Mouse (Mus musculus): ENCODE measurements around the gene Smad3. TPM values are rescaled to one million over a fixed set of nuclear protein-coding genes. Genes with fewer than 3 reads are reported as not detected.

Smad3 gene
- total and polyA plus RNA-seq, 3 experiments: 0.81 to 1.5 (median 1.2) TPM

DNA sequence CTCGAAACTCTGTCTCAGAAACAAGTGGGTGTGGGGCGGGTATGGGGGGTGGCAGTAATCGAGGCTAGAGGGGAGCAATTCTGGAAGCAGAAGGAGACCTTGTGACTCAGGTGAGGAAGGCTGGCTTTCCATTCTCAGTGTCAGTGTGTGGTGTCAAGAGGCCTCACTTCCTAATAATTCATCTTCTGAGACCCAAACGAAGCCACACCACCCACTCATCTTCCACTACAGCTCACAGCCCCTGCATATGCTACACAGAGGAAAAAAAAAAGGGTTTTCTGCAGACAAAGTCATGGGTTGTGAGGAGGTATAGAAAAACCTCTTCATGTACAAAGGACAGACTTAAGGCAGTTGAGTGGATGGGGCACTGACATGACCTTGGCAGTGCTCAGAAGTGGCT, 39.6 kb downstream of the Smad3 start:
- Histone ChIP-seq H3K4me2 (ENCODE audit: insufficient read depth, low read depth, poor library complexity, severe bottlenecking) (no peak overlapping the region), H3K27me3 (replicated peaks) (peaks cover 3% of the 10 kb centered on the region), H3K4me1 (ENCODE audit: control insufficient read depth in 1 of 2, insufficient read depth in 2 of 2) (peaks cover 12 to 68% of the 10 kb centered on the region in 2 experiments), H3K4me3 (replicated peaks in 1 of 3; ENCODE audit: low read depth in 2 of 3, low read length in 2 of 3, poor library complexity in 1 of 3) (no peak overlapping the region), H3K79me2 (replicated peaks; ENCODE audit: control insufficient read depth, extremely low read depth, insufficient read depth, poor library complexity, severe bottlenecking) (no peaks in the 10 kb centered on the region), H3K27ac (ENCODE audit: insufficient read depth, low read depth) (no peak overlapping the region), H3K9ac (ENCODE audit: insufficient read depth, low read depth) (no peak overlapping the region), H3K9me3 (replicated peaks; ENCODE audit: low read length) (no peaks in the 10 kb centered on the region), H3K36me3 (replicated peaks in 1 of 2; ENCODE audit: control insufficient read depth in 1 of 2, insufficient read depth in 1 of 2, low read length in 1 of 2) (no peaks in the 10 kb centered on the region)
- DNase-seq (ENCODE audit: extremely low read depth): no peak
- TF ChIP-seq RAD21 (IDR thresholded peaks at IDR 0.05; ENCODE audit: low read depth, low read length) (no peak), POLR2AphosphoS2 (IDR thresholded peaks at IDR 0.05; ENCODE audit: low read depth, low read length) (no peak), ZNF384 (IDR thresholded peaks at IDR 0.05; ENCODE audit: low read depth, low read length) (no peak; the same call in 1 of the 2 replicates), MYC (IDR thresholded peaks at IDR 0.05; ENCODE audit: low read depth, low read length) (no peak), BHLHE40 (IDR thresholded peaks at IDR 0.05; ENCODE audit: low read depth, low read length) (peak; percentile 40; the same call in 1 of the 2 replicates), NELFE (IDR thresholded peaks at IDR 0.05; ENCODE audit: low read depth, low read length) (no peak)
- in situ Hi-C loops (cut with MboI; ENCODE audit: low pct_ligation_motif_present, low pct_unique_long_range_greater_than_20kb, low sequenced_read_pairs): no loop called here
- dilution Hi-C loops (cut with MboI; ENCODE audit: extremely low pct_ligation_motif_present, extremely low pct_unique_long_range_greater_than_20kb, low sequenced_read_pairs): no loop called here

DNA sequence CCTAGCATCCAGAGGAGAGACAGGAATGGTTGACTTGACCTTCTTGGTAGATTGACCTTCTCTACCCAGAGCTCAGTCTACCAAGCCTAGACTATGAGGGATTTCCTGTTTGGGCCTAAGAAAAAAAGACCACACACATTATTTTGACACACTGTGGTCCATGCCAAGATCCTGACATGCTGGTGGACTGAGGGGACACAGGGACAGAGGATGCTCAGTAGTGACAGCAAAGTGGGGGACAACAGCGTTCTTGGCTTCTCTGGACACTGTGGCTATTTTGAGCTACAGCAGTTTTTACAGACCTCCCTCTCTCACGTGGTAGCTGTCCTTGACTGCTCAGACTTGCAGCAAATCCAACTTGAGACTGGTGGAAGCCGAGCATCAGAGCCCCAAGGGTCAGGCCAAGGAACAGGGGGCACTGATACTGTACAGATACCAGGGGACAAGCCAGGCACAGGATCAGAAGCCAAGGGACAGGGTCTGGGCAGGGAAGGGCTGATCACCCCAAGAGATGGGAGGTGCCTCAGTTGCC, 40.3 kb downstream of the Smad3 start:
- Histone ChIP-seq H3K4me3 (replicated peaks in 1 of 3; ENCODE audit: low read depth in 2 of 3, low read length in 2 of 3, poor library complexity in 1 of 3) (no peak overlapping the region), H3K9me3 (replicated peaks; ENCODE audit: low read length) (no peaks in the 10 kb centered on the region), H3K27me3 (replicated peaks) (peaks cover 3% of the 10 kb centered on the region), H3K4me1 (ENCODE audit: control insufficient read depth in 1 of 2, insufficient read depth in 2 of 2) (peaks cover 12 to 73% of the 10 kb centered on the region in 2 experiments), H3K79me2 (replicated peaks; ENCODE audit: control insufficient read depth, extremely low read depth, insufficient read depth, poor library complexity, severe bottlenecking) (no peaks in the 10 kb centered on the region), H3K27ac (ENCODE audit: insufficient read depth, low read depth) (no peak overlapping the region), H3K36me3 (replicated peaks in 1 of 2; ENCODE audit: control insufficient read depth in 1 of 2, insufficient read depth in 1 of 2, low read length in 1 of 2) (no peaks in the 10 kb centered on the region), H3K4me2 (ENCODE audit: insufficient read depth, low read depth, poor library complexity, severe bottlenecking) (no peak overlapping the region), H3K9ac (ENCODE audit: insufficient read depth, low read depth) (no peak overlapping the region)
- dilution Hi-C loops (cut with MboI; ENCODE audit: extremely low pct_ligation_motif_present, extremely low pct_unique_long_range_greater_than_20kb, low sequenced_read_pairs): no loop called here
- no peak for DNase-seq (ENCODE audit: extremely low read depth)
- TF ChIP-seq RAD21 (IDR thresholded peaks at IDR 0.05; ENCODE audit: low read depth, low read length): no peak
- TF ChIP-seq ZC3H11A (IDR thresholded peaks at IDR 0.05; ENCODE audit: low read depth, low read length): no peak
- no peak for TF ChIP-seq ZMIZ1 (IDR thresholded peaks at IDR 0.05; ENCODE audit: low read depth, low read length)
- TF ChIP-seq ZNF384 (IDR thresholded peaks at IDR 0.05; ENCODE audit: low read depth, low read length): no peak
- no peak for TF ChIP-seq ELF1 (IDR thresholded peaks at IDR 0.05; ENCODE audit: low read depth, low read length)
- TF ChIP-seq CHD2 (IDR thresholded peaks at IDR 0.05; ENCODE audit: low read length): no peak
- TF ChIP-seq IRF4 (IDR thresholded peaks at IDR 0.05; ENCODE audit: low read depth, low read length): no peak
- in situ Hi-C loops (cut with MboI; ENCODE audit: low pct_ligation_motif_present, low pct_unique_long_range_greater_than_20kb, low sequenced_read_pairs): no loop called here

Data from CH12.LX (cell line).